Mouse (Mus musculus) liver, embryonic 14.5 days (tissue): ENCODE measurements around the gene Bcl2l13.

Experiments used
- CTCF ChIP-seq: IDR thresholded peaks from 2 replicates; pipeline ENCODE4 v1.5.1; 2016; ENCODE audit warnings: antibody characterized with exemption, low read depth, control low read depth
- EP300 ChIP-seq: IDR thresholded peaks from 2 replicates; pipeline ENCODE4 v1.6.1; 2016; ENCODE audit warnings: antibody characterized with exemption, low read depth

GRCm38 (mm10) chr6:120820941-120821340 lies 15.1 kb upstream of the Bcl2l13 start:
- TF ChIP-seq CTCF (no peak), EP300 (peak; percentile 25; the same call in 1 of the 2 replicates)
